Mouse (Mus musculus) ES-Bruce4 (cell line): ENCODE measurements at regions not wholly inside any gene's neighbourhood (a gene's known extent, or its start where the extent isn't known, plus 50 kb on each side); places are given as distances from the start of the nearest gene placed in this dataset.

Experiments used
- H3K27ac ChIP-seq: 2 replicates; pipeline ENCODE4 v1.5.1; 2012; ENCODE audit warnings: low read length, inconsistent platforms; ENCODE audit not compliant: insufficient read depth
- H3K27me3 ChIP-seq: 2 replicates; pipeline ENCODE4 v1.6.1; 2012; ENCODE audit warnings: mild to moderate bottlenecking, low read length, inconsistent platforms; ENCODE audit not compliant: control insufficient read depth, poor library complexity, insufficient read depth, severe bottlenecking
- H3K36me3 ChIP-seq: 2 replicates; pipeline ENCODE4 v1.6.1; 2012; ENCODE audit warnings: inconsistent platforms, mild to moderate bottlenecking, low read length, moderate library complexity; ENCODE audit not compliant: control insufficient read depth, poor library complexity, insufficient read depth, severe bottlenecking
- H3K4me1 ChIP-seq: one replicate; pipeline ENCODE4 v1.8.1; 2011; ENCODE audit warnings: low read length; ENCODE audit not compliant: control insufficient read depth, insufficient read depth
- H3K4me3 ChIP-seq: 2 replicates; pipeline ENCODE4 v1.5.1; 2011; ENCODE audit warnings: low read depth, mild to moderate bottlenecking, low read length
- H3K9ac ChIP-seq: 2 replicates; pipeline ENCODE4 v1.6.1; 2012; ENCODE audit warnings: low read depth, mild to moderate bottlenecking, inconsistent platforms; ENCODE audit not compliant: poor library complexity, severe bottlenecking
- H3K9me3 ChIP-seq: replicated peaks from 2 replicates; pipeline ENCODE4 v1.6.1; 2012; ENCODE audit warnings: mild to moderate bottlenecking, low read length, inconsistent platforms; ENCODE audit not compliant: control insufficient read depth, poor library complexity, insufficient read depth, severe bottlenecking
- CTCF ChIP-seq: IDR thresholded peaks from one replicate; pipeline ENCODE4 v1.8.1; 2011; ENCODE audit warnings: low read depth, low read length
- EP300 ChIP-seq: IDR thresholded peaks from 2 replicates; pipeline ENCODE4 v1.6.1; 2011; ENCODE audit warnings: low read depth, low read length; ENCODE audit not compliant: insufficient read depth
- POLR2A ChIP-seq: IDR thresholded peaks from one replicate; pipeline ENCODE4 v1.8.1; 2011; ENCODE audit warnings: low read length; ENCODE audit not compliant: insufficient read depth

- no peak for TF ChIP-seq CTCF
- no peak for TF ChIP-seq EP300
- TF ChIP-seq POLR2A: no peak
- no peak overlapping the region for H3K9ac ChIP-seq
- no peak overlapping the region for H3K4me3 ChIP-seq
- no peak overlapping the region for H3K27ac ChIP-seq
- no peaks in the 10 kb centered on the region for H3K4me1 ChIP-seq
- H3K27me3 ChIP-seq: no peaks in the 10 kb centered on the region
- no peaks in the 10 kb centered on the region for H3K36me3 ChIP-seq
- H3K9me3 ChIP-seq: no peaks in the 10 kb centered on the region
These were observed 276.4 kb upstream of the Veph1 start for GRCm38 (mm10) chr3:66572887-66573519.

- H3K9me3 ChIP-seq: no peaks in the 10 kb centered on the region
- no peaks in the 10 kb centered on the region for H3K27me3 ChIP-seq
- no peak overlapping the region for H3K9ac ChIP-seq
- no peaks in the 10 kb centered on the region for H3K36me3 ChIP-seq
- H3K4me1 ChIP-seq: no peaks in the 10 kb centered on the region
- TF ChIP-seq CTCF (peak; percentile 64), POLR2A (no peak), EP300 (no peak)
- H3K27ac ChIP-seq: no peak overlapping the region
- no peak overlapping the region for H3K4me3 ChIP-seq
These were observed 273.7 kb upstream of the Veph1 start for GRCm38 (mm10) chr3:66570342-66570741.

GRCm38 (mm10) chr3:66564268-66565245, 267.9 kb upstream of the Veph1 start:
- Histone ChIP-seq H3K4me1 (no peaks in the 10 kb centered on the region), H3K9ac (no peak overlapping the region), H3K9me3 (no peaks in the 10 kb centered on the region), H3K27me3 (no peaks in the 10 kb centered on the region), H3K27ac (no peak overlapping the region), H3K4me3 (no peak overlapping the region), H3K36me3 (no peaks in the 10 kb centered on the region)
- no peak for TF ChIP-seq EP300
- no peak for TF ChIP-seq CTCF
- TF ChIP-seq POLR2A: no peak

- no peak overlapping the region for H3K27ac ChIP-seq
- H3K9me3 ChIP-seq: no peaks in the 10 kb centered on the region
- H3K4me1 ChIP-seq: no peaks in the 10 kb centered on the region
- H3K27me3 ChIP-seq: no peaks in the 10 kb centered on the region
- no peak overlapping the region for H3K9ac ChIP-seq
- no peak overlapping the region for H3K4me3 ChIP-seq
- TF ChIP-seq CTCF (no peak), EP300 (no peak), POLR2A (no peak)
- H3K36me3 ChIP-seq: no peaks in the 10 kb centered on the region
These were observed 266.7 kb upstream of the Veph1 start for GRCm38 (mm10) chr3:66563329-66563728.

GRCm38 (mm10) chr3:66555538-66555937, 258.9 kb upstream of the Veph1 start:
- TF ChIP-seq CTCF (no peak), EP300 (no peak), POLR2A (no peak)
- Histone ChIP-seq H3K9me3 (no peaks in the 10 kb centered on the region), H3K4me1 (no peaks in the 10 kb centered on the region), H3K27me3 (no peaks in the 10 kb centered on the region), H3K4me3 (no peak overlapping the region), H3K27ac (no peak overlapping the region), H3K36me3 (no peaks in the 10 kb centered on the region), H3K9ac (no peak overlapping the region)

- no peak overlapping the region for H3K4me3 ChIP-seq
- no peaks in the 10 kb centered on the region for H3K36me3 ChIP-seq
- no peak overlapping the region for H3K27ac ChIP-seq
- H3K4me1 ChIP-seq: no peaks in the 10 kb centered on the region
- TF ChIP-seq EP300 (no peak), CTCF (no peak), POLR2A (no peak)
- H3K9me3 ChIP-seq: no peaks in the 10 kb centered on the region
- no peaks in the 10 kb centered on the region for H3K27me3 ChIP-seq
- H3K9ac ChIP-seq: no peak overlapping the region
These were observed 254.3 kb upstream of the Veph1 start for GRCm38 (mm10) chr3:66550920-66551319.
